Mouse (Mus musculus) heart, embryonic 13.5 days (tissue): Measurements from ENCODE around the gene Fgl2. TPM values are rescaled to one million over a fixed set of nuclear protein-coding genes. Genes with fewer than 3 reads are reported as not detected.

ENCODE experiments used
- ATAC-seq: fragments of 200-750 bp; cut with Nextera tagmentation; 2 replicates; pipeline ENCODE4 v1.8.0; 2017; ENCODE audit warnings: moderate TSS enrichment; ENCODE audit not compliant: insufficient number of reproducible peaks, low FRiP score, low TSS enrichment; ENCODE audit errors: extremely low read depth
- H3K27ac ChIP-seq: fragments of 300-500 bp; sonication (generic); replicated peaks from 2 replicates; pipeline ENCODE4 v1.5.1; 2015; ENCODE audit warnings: moderate library complexity, mild to moderate bottlenecking, inconsistent platforms
- H3K27me3 ChIP-seq: fragments of 300-500 bp; sonication (generic); replicated peaks from 2 replicates; pipeline ENCODE4 v1.6.1; 2015; ENCODE audit warnings: mild to moderate bottlenecking, inconsistent platforms
- H3K36me3 ChIP-seq: fragments of 300-500 bp; sonication (generic); 2 replicates; pipeline ENCODE4 v1.6.1; 2015; ENCODE audit warnings: mild to moderate bottlenecking, inconsistent platforms
- H3K4me1 ChIP-seq: fragments of 300-500 bp; sonication (generic); 2 replicates; pipeline ENCODE4 v1.6.1; 2015; ENCODE audit warnings: inconsistent platforms
- H3K4me2 ChIP-seq: fragments of 300-500 bp; sonication (generic); 2 replicates; pipeline ENCODE4 v1.6.1; 2015; ENCODE audit warnings: inconsistent platforms, mild to moderate bottlenecking, moderate library complexity
- H3K4me3 ChIP-seq: fragments of 300-500 bp; sonication (generic); 2 replicates; pipeline ENCODE4 v1.5.1; 2015; ENCODE audit warnings: moderate library complexity, mild to moderate bottlenecking, inconsistent platforms
- H3K9ac ChIP-seq: fragments of 300-500 bp; sonication (generic); 2 replicates; pipeline ENCODE4 v1.6.1; 2015; ENCODE audit warnings: inconsistent platforms, mild to moderate bottlenecking, moderate library complexity
- H3K9me3 ChIP-seq: fragments of 300-500 bp; sonication (generic); 2 replicates; pipeline ENCODE4 v1.6.1; 2016; ENCODE audit warnings: inconsistent platforms
- WGBS: fragments of 180-500 bp; shearing (Covaris S2); methylation state at CpG from one replicate; pipeline ENCODE4 v1.1.7; 2015; ENCODE audit warnings: mixed read lengths; 5-methylcytosine and 5-hydroxymethylcytosine counted together
- polyA plus RNA-seq: library from polyadenylated mRNA; unstranded; fragments of >200 nt; fragmentation: Nextera tagmentation; extraction: Ambion mirVana; gene quantifications from 2 replicates; pipeline ENCODE4 v1.2.1, GENCODE M21; 2015

Gene Fgl2
- polyA plus RNA-seq, 1 experiment from 2014 or later: 24.5 TPM

- WGBS: 70% methylated on average over 13 of the region's 13 CpGs
- no peak overlapping the region for H3K4me2 ChIP-seq
- no peak overlapping the region for H3K27ac ChIP-seq
- no peaks in the 10 kb centered on the region for H3K27me3 ChIP-seq
- no peaks in the 10 kb centered on the region for H3K36me3 ChIP-seq
- H3K4me3 ChIP-seq: no peak overlapping the region
- H3K9ac ChIP-seq: no peak overlapping the region
- H3K4me1 ChIP-seq: peaks cover 26% of the 10 kb centered on the region
- H3K9me3 ChIP-seq: no peaks in the 10 kb centered on the region
- no peak for ATAC-seq
Measured at GRCm38 (mm10) chr5:21384252-21384960, 12.0 kb downstream of the Fgl2 start.

- Histone ChIP-seq H3K4me3 (no peak overlapping the region), H3K27ac (no peak overlapping the region), H3K9me3 (no peaks in the 10 kb centered on the region), H3K4me2 (no peak overlapping the region), H3K9ac (no peak overlapping the region), H3K36me3 (no peaks in the 10 kb centered on the region), H3K27me3 (no peaks in the 10 kb centered on the region), H3K4me1 (peaks cover 23% of the 10 kb centered on the region)
- 83% methylated on average over 9 of the region's 9 CpGs for WGBS
- no peak for ATAC-seq
Measured at GRCm38 (mm10) chr5:21384976-21385375, 12.5 kb downstream of the Fgl2 start.

GRCm38 (mm10) chr5:21386432-21386831 is 14.0 kb downstream of the Fgl2 start:
- WGBS: 61% methylated on average over 4 of the region's 4 CpGs
- H3K27ac ChIP-seq: no peak overlapping the region
- peaks cover 27% of the 10 kb centered on the region for H3K4me1 ChIP-seq

GRCm38 (mm10) chr5:21387340-21387739 is 14.9 kb downstream of the Fgl2 start:
- Histone ChIP-seq H3K9me3 (no peaks in the 10 kb centered on the region), H3K4me3 (no peak overlapping the region), H3K27me3 (no peaks in the 10 kb centered on the region), H3K9ac (no peak overlapping the region), H3K27ac (no peak overlapping the region), H3K4me2 (no peak overlapping the region), H3K4me1 (peaks cover 31% of the 10 kb centered on the region), H3K36me3 (no peaks in the 10 kb centered on the region)
- ATAC-seq: no peak

More at GRCm38 (mm10) chr5:21386432-21386831, 14.0 kb downstream of the Fgl2 start:
- H3K9me3 ChIP-seq: no peaks in the 10 kb centered on the region
- no peak overlapping the region for H3K4me2 ChIP-seq
- no peak overlapping the region for H3K4me3 ChIP-seq
- ATAC-seq: no peak
- H3K9ac ChIP-seq: no peak overlapping the region
- no peaks in the 10 kb centered on the region for H3K36me3 ChIP-seq
- no peaks in the 10 kb centered on the region for H3K27me3 ChIP-seq

- WGBS: 83% methylated on average over 4 of the region's 4 CpGs
- no peak for ATAC-seq
- no peaks in the 10 kb centered on the region for H3K27me3 ChIP-seq
- peaks cover 17% of the 10 kb centered on the region for H3K4me1 ChIP-seq
- no peak overlapping the region for H3K9ac ChIP-seq
- no peak overlapping the region for H3K27ac ChIP-seq
- H3K4me3 ChIP-seq: no peak overlapping the region
- no peak overlapping the region for H3K4me2 ChIP-seq
- H3K9me3 ChIP-seq: no peaks in the 10 kb centered on the region
- H3K36me3 ChIP-seq: no peaks in the 10 kb centered on the region
Measured at GRCm38 (mm10) chr5:21388855-21389254, 16.4 kb downstream of the Fgl2 start.

- no peak overlapping the region for H3K4me3 ChIP-seq
- ATAC-seq: no peak
- 0 out of 2 replicates have a peak overlapping the region, but pooled peaks have one; percentile 14 for H3K9ac ChIP-seq
- H3K4me2 ChIP-seq: peak overlapping the region; percentile 31
- H3K9me3 ChIP-seq: no peaks in the 10 kb centered on the region
- H3K36me3 ChIP-seq: no peaks in the 10 kb centered on the region
- no peaks in the 10 kb centered on the region for H3K27me3 ChIP-seq
- peaks cover 30% of the 10 kb centered on the region for H3K4me1 ChIP-seq
- WGBS: 25% methylated on average over 12 of the region's 13 CpGs
- 0 out of 2 replicates have a peak overlapping the region, but pooled peaks have one; percentile 42 for H3K27ac ChIP-seq
Measured at GRCm38 (mm10) chr5:21391616-21392384, 19.4 kb downstream of the Fgl2 start.

- Histone ChIP-seq H3K4me3 (no peak overlapping the region), H3K36me3 (no peaks in the 10 kb centered on the region), H3K4me2 (no peak overlapping the region), H3K27me3 (no peaks in the 10 kb centered on the region), H3K27ac (peak overlapping the region; percentile 68), H3K9me3 (no peaks in the 10 kb centered on the region), H3K4me1 (peaks cover 34% of the 10 kb centered on the region), H3K9ac (0 out of 2 replicates have a peak overlapping the region, but pooled peaks have one; percentile 25)
- WGBS: 80% methylated on average over 2 of the region's 2 CpGs
- no peak for ATAC-seq
Measured at GRCm38 (mm10) chr5:21394562-21394961, 22.1 kb downstream of the Fgl2 start.

GRCm38 (mm10) chr5:21395205-21395840 is 22.9 kb downstream of the Fgl2 start:
- H3K27me3 ChIP-seq: no peaks in the 10 kb centered on the region
- no peaks in the 10 kb centered on the region for H3K36me3 ChIP-seq
- no peaks in the 10 kb centered on the region for H3K9me3 ChIP-seq
- no peak; the same call in 1 of the 2 replicates for ATAC-seq
- H3K4me1 ChIP-seq: peaks cover 34% of the 10 kb centered on the region
- H3K27ac ChIP-seq: peak overlapping the region; percentile 68
- no peak overlapping the region for H3K4me2 ChIP-seq
- WGBS: 32% methylated on average over 7 of the region's 7 CpGs
- H3K4me3 ChIP-seq: no peak overlapping the region
- H3K9ac ChIP-seq: no peak overlapping the region

GRCm38 (mm10) chr5:21411261-21411666 is 38.8 kb downstream of the Fgl2 start:
- Histone ChIP-seq H3K9me3 (no peaks in the 10 kb centered on the region), H3K27me3 (no peaks in the 10 kb centered on the region), H3K36me3 (no peaks in the 10 kb centered on the region), H3K4me1 (0 out of 2 replicates have a peak, but pooled peaks cover 3% of the 10 kb centered on the region), H3K27ac (no peak overlapping the region), H3K9ac (no peak overlapping the region), H3K4me2 (no peak overlapping the region), H3K4me3 (no peak overlapping the region)
- 43% methylated on average over 5 of the region's 5 CpGs for WGBS
- ATAC-seq: no peak

GRCm38 (mm10) chr5:21412056-21412455 is 39.6 kb downstream of the Fgl2 start:
- Histone ChIP-seq H3K27ac (no peak overlapping the region), H3K4me3 (no peak overlapping the region), H3K4me1 (0 out of 2 replicates have a peak, but pooled peaks cover 3% of the 10 kb centered on the region), H3K36me3 (no peaks in the 10 kb centered on the region), H3K9ac (no peak overlapping the region), H3K9me3 (no peaks in the 10 kb centered on the region), H3K4me2 (no peak overlapping the region), H3K27me3 (no peaks in the 10 kb centered on the region)
- WGBS: 76% methylated on average over 5 of the region's 5 CpGs
- no peak for ATAC-seq

GRCm38 (mm10) chr5:21413322-21413721 is 40.9 kb downstream of the Fgl2 start:
- 78% methylated on average over 3 of the region's 3 CpGs for WGBS
- H3K27me3 ChIP-seq: no peaks in the 10 kb centered on the region
- H3K4me2 ChIP-seq: no peak overlapping the region
- no peak for ATAC-seq
- no peak overlapping the region for H3K27ac ChIP-seq
- no peaks in the 10 kb centered on the region for H3K9me3 ChIP-seq
- H3K4me3 ChIP-seq: no peak overlapping the region
- no peak overlapping the region for H3K9ac ChIP-seq
- 0 out of 2 replicates have a peak, but pooled peaks cover 3% of the 10 kb centered on the region for H3K4me1 ChIP-seq
- H3K36me3 ChIP-seq: no peaks in the 10 kb centered on the region
